Mouse (Mus musculus): ENCODE results near the gene Dhrs3. TPM values are rescaled to one million over a fixed set of nuclear protein-coding genes. Genes with fewer than 3 reads are reported as not detected.

Gene Dhrs3
- total and polyA plus RNA-seq, 2 experiments from 2014 or later: 39.0 to 45.0 TPM

DNA sequence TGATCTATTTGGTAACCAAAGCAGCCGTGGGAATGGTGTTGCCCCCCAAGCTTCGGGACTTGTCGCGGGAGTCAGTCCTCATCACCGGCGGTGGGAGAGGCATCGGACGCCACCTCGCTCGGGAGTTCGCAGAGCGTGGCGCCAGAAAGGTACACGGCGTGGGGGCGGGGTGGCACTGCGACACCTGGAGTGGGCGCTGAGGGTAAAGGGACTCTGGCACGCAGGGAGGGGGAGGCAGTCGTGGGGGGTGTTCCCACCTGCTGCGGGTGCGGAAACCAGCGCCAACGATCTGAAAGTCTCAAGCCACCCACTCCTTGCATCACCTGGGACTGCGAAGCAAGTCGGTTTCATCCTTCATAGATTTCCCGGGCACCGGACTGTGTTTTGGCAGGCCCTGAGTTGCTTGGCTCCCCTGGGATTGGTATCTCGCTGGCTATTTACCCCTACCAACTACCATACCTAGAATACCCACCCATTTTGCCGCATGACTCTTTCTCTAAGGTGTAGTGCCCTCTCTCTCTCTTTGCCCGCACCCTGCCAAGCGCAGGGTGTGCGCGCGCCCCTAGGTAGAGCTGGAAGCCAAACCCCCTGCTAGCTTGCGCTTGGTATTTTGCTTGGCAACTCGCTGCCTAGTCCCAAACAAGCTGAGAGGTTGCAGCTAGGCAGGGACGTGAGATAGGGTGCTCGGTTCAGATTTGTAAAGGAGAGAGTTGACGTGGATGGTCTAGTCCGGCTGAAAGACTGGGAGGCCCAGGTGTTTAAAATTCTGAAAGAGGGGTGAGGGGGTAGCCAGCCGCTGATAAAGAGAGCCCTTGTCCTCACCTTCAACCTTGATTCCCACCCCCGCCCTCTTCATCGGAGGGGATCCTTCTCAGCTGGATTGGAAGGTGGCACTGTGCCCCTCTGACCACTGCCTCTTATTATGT lies 1.2 kb downstream of the Dhrs3 start:
- Histone ChIP-seq H3K9ac (replicated peaks; ENCODE audit: low read depth, low read length) (peak overlapping the region; percentile 81), H3K4me1 (ENCODE audit: control insufficient read depth, insufficient read depth) (peaks cover 30% of the 10 kb centered on the region), H3K27me3 (ENCODE audit: control insufficient read depth, insufficient read depth, low read length) (no peaks in the 10 kb centered on the region), H3K9me3 (replicated peaks; ENCODE audit: control insufficient read depth, low read length) (no peaks in the 10 kb centered on the region), H3K36me3 (replicated peaks; ENCODE audit: control insufficient read depth, insufficient read depth, low read length) (peaks cover 4% of the 10 kb centered on the region; the same call in 1 of the 2 replicates), H3K4me2 (ENCODE audit: low read depth, low read length) (peak overlapping the region; percentile 96), H3K27ac (ENCODE audit: low read depth) (peak overlapping the region; percentile 70), H3K4me3 (ENCODE audit: low read depth, low read length) (peak overlapping the region; percentile 78)
- 2% methylated on average over 44 of the region's 44 CpGs for WGBS
- DNase-seq (ENCODE audit: low spot score) (no peak), ATAC-seq (ENCODE audit: insufficient read depth, low read depth) (peak; percentile 20; the same call in 1 of the 2 replicates)
- TF ChIP-seq CTCF (IDR thresholded peaks at IDR 0.05; ENCODE audit: low read depth): no peak
- no peak for TF ChIP-seq EP300 (IDR thresholded peaks at IDR 0.05; ENCODE audit: low read depth)

GRCm38 (mm10) chr4:144894487-144895210 lies 2.0 kb downstream of the Dhrs3 start:
- Histone ChIP-seq H3K27ac (ENCODE audit: low read depth) (peak overlapping the region; percentile 70), H3K36me3 (replicated peaks; ENCODE audit: control insufficient read depth, insufficient read depth, low read length) (peaks cover 6% of the 10 kb centered on the region; the same call in 1 of the 2 replicates), H3K9me3 (replicated peaks; ENCODE audit: control insufficient read depth, low read length) (no peaks in the 10 kb centered on the region), H3K4me3 (ENCODE audit: low read depth, low read length) (peak overlapping the region; percentile 78), H3K9ac (replicated peaks; ENCODE audit: low read depth, low read length) (peak overlapping the region; percentile 81), H3K27me3 (ENCODE audit: control insufficient read depth, insufficient read depth, low read length) (no peaks in the 10 kb centered on the region), H3K4me2 (ENCODE audit: low read depth, low read length) (peak overlapping the region; percentile 96), H3K4me1 (ENCODE audit: control insufficient read depth, insufficient read depth) (peaks cover 31% of the 10 kb centered on the region)
- TF ChIP-seq CTCF (IDR thresholded peaks at IDR 0.05; ENCODE audit: low read depth): no peak
- TF ChIP-seq EP300 (IDR thresholded peaks at IDR 0.05; ENCODE audit: low read depth): no peak
- DNase-seq (ENCODE audit: low spot score): peak; percentile 47
- WGBS: 12% methylated on average over 11 of the region's 11 CpGs
- no peak for ATAC-seq (ENCODE audit: insufficient read depth, low read depth)

GRCm38 (mm10) chr4:144895211-144895590 lies 2.6 kb downstream of the Dhrs3 start:
- Histone ChIP-seq H3K36me3 (replicated peaks; ENCODE audit: control insufficient read depth, insufficient read depth, low read length) (peaks cover 6% of the 10 kb centered on the region; the same call in 1 of the 2 replicates), H3K27me3 (ENCODE audit: control insufficient read depth, insufficient read depth, low read length) (no peaks in the 10 kb centered on the region), H3K4me3 (ENCODE audit: low read depth, low read length) (peak overlapping the region; percentile 78), H3K4me2 (ENCODE audit: low read depth, low read length) (peak overlapping the region; percentile 96), H3K4me1 (ENCODE audit: control insufficient read depth, insufficient read depth) (peaks cover 31% of the 10 kb centered on the region), H3K9me3 (replicated peaks; ENCODE audit: control insufficient read depth, low read length) (no peaks in the 10 kb centered on the region), H3K9ac (replicated peaks; ENCODE audit: low read depth, low read length) (peak overlapping the region; percentile 81), H3K27ac (ENCODE audit: low read depth) (peak overlapping the region; percentile 70)
- 51% methylated on average over 2 of the region's 2 CpGs for WGBS
- no peak for TF ChIP-seq EP300 (IDR thresholded peaks at IDR 0.05; ENCODE audit: low read depth)
- TF ChIP-seq CTCF (IDR thresholded peaks at IDR 0.05; ENCODE audit: low read depth): no peak
- DNase-seq (ENCODE audit: low spot score): no peak
- ATAC-seq (ENCODE audit: insufficient read depth, low read depth): no peak

DNA sequence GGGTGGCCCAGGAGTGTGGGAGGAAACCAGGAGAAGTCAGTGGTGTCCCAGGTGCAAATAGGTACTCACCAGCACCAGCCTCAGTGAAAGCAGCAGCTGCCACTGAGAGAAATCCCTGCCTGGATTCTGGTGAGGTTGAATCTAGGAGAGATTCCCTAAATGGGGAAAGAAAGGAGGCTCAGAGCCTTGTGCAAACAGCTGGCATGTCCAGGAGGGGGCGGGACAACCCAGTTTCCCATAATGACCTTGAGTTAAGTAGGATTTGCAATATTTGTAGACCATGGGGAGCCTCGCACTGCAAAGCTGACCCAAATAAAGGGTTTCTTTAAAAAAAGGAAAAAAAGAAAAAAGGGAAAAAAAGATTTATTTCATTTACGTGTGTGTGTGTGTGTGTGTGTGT lies 3.7 kb downstream of the Dhrs3 start:
- TF ChIP-seq CTCF (IDR thresholded peaks at IDR 0.05; ENCODE audit: low read depth) (peak; percentile 55), EP300 (IDR thresholded peaks at IDR 0.05; ENCODE audit: low read depth) (no peak)
- no peak overlapping the region for H3K4me3 ChIP-seq (ENCODE audit: low read depth, low read length)
- H3K4me2 ChIP-seq (ENCODE audit: low read depth, low read length): peak overlapping the region; percentile 43
- H3K9ac ChIP-seq (replicated peaks; ENCODE audit: low read depth, low read length): no peak overlapping the region; the same call in 1 of the 2 replicates
- 53% methylated on average over 3 of the region's 3 CpGs for WGBS
- DNase-seq (ENCODE audit: low spot score): peak; percentile 62
- peak overlapping the region; percentile 30; the same call in 1 of the 2 replicates for H3K27ac ChIP-seq (ENCODE audit: low read depth)
- H3K4me1 ChIP-seq (ENCODE audit: control insufficient read depth, insufficient read depth): peaks cover 35% of the 10 kb centered on the region
- no peaks in the 10 kb centered on the region for H3K9me3 ChIP-seq (replicated peaks; ENCODE audit: control insufficient read depth, low read length)
- no peaks in the 10 kb centered on the region for H3K27me3 ChIP-seq (ENCODE audit: control insufficient read depth, insufficient read depth, low read length)
- H3K36me3 ChIP-seq (replicated peaks; ENCODE audit: control insufficient read depth, insufficient read depth, low read length): peaks cover 6% of the 10 kb centered on the region; the same call in 1 of the 2 replicates
- no peak for ATAC-seq (ENCODE audit: insufficient read depth, low read depth)

DNA sequence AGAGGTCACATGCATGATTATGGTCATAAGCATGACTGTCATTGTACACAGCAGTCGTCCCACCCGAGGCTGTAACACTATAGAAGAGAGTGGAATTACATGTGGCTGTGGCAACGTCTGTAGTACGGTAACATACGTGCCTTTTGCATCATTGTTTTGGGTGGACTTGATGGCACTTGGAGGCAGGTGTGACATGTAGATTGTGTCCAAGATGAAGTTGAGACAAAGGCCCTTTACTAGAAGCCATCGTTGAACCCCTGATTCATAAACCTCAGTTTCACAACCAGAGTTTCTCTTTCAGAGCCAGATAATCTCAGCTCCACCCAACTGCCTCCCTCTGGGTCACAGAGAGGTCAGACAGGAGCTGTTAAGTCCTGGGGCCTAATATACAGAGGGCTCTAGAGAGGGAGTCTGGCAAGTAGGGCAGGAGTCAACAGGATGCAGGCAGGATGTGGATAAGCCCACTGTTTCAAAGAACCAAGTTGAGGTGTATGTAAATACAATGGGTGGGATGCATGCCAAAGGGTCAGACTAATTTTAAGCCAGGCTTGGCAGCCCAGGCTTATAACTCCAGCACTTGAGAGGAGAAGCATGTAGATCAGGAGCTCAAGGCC lies 5.5 kb downstream of the Dhrs3 start:
- Histone ChIP-seq H3K9ac (replicated peaks; ENCODE audit: low read depth, low read length) (no peak overlapping the region), H3K4me2 (ENCODE audit: low read depth, low read length) (0 out of 2 replicates have a peak overlapping the region, but pooled peaks have one; percentile 8), H3K27ac (ENCODE audit: low read depth) (peak overlapping the region; percentile 69), H3K27me3 (ENCODE audit: control insufficient read depth, insufficient read depth, low read length) (no peaks in the 10 kb centered on the region), H3K9me3 (replicated peaks; ENCODE audit: control insufficient read depth, low read length) (no peaks in the 10 kb centered on the region), H3K4me3 (ENCODE audit: low read depth, low read length) (no peak overlapping the region), H3K36me3 (replicated peaks; ENCODE audit: control insufficient read depth, insufficient read depth, low read length) (peaks cover 6% of the 10 kb centered on the region; the same call in 1 of the 2 replicates), H3K4me1 (ENCODE audit: control insufficient read depth, insufficient read depth) (peaks cover 40% of the 10 kb centered on the region)
- 45% methylated on average over 6 of the region's 6 CpGs for WGBS
- peak; percentile 73 for ATAC-seq (ENCODE audit: insufficient read depth, low read depth)
- DNase-seq (ENCODE audit: low spot score): peak; percentile 78
- no peak for TF ChIP-seq CTCF (IDR thresholded peaks at IDR 0.05; ENCODE audit: low read depth)
- peak; percentile 96 for TF ChIP-seq EP300 (IDR thresholded peaks at IDR 0.05; ENCODE audit: low read depth)
